In genomic region chr7:108542416-108542815, GRCm38 (mm10) we compare ENCODE assay signal across 33 mouse cellular contexts. TPM values are rescaled to one million over a fixed set of nuclear protein-coding genes. Genes with fewer than 3 reads are reported as not detected.
"Had no signal": no experiment of that assay in that cellular context is flagged by ENCODE, and none has a peak within 500 bp of the region (broad histone marks: within the 10 kb centered on the region; RNA-seq: fewer than 3 reads in every experiment).

No protein-coding gene starts in this region.

- H3K4me1 ChIP-seq: heart, embryonic 13.5 days; heart, embryonic 15.5 days; hindbrain, embryonic 13.5 days; hindbrain, embryonic 15.5 days; limb, embryonic 10.5 days; limb, embryonic 12.5 days; liver, embryonic 13.5 days; liver, embryonic 15.5 days had no signal

- H3K27me3 ChIP-seq: heart, embryonic 13.5 days; heart, embryonic 15.5 days; hindbrain, embryonic 13.5 days; hindbrain, embryonic 15.5 days; limb, embryonic 12.5 days; liver, embryonic 13.5 days; liver, embryonic 15.5 days had no signal

- H3K36me3 ChIP-seq: heart, embryonic 13.5 days; heart, embryonic 15.5 days; hindbrain, embryonic 13.5 days; hindbrain, embryonic 15.5 days; limb, embryonic 10.5 days; limb, embryonic 12.5 days; liver, embryonic 13.5 days; liver, embryonic 15.5 days had no signal

- DNase-seq: gastrocnemius, adult 2 months; gastrocnemius, postnatal 14 days; gastrocnemius, postnatal 36 days; heart, adult 11 months; heart, adult 2 months; heart, postnatal 14 days; heart, postnatal 36 days; kidney, adult 11 months; kidney, adult 8-10 months; kidney, postnatal 10 days; kidney, postnatal 36 days; liver; liver, embryonic 13.5 days had no signal

- H3K4me3 ChIP-seq: gastrocnemius, adult 2 months; heart, adult 2 months; heart, embryonic 13.5 days; heart, embryonic 15.5 days; hindbrain, embryonic 13.5 days; hindbrain, embryonic 15.5 days; left cerebral cortex, adult 2 months; limb, embryonic 10.5 days; limb, embryonic 12.5 days; liver, embryonic 13.5 days; liver, embryonic 15.5 days had no signal

- H3K27ac ChIP-seq: gastrocnemius, adult 2 months; heart, adult 2 months; heart, embryonic 13.5 days; heart, embryonic 15.5 days; hindbrain, embryonic 13.5 days; hindbrain, embryonic 15.5 days; hindbrain, postnatal 0 days; left cerebral cortex, adult 2 months; limb, embryonic 10.5 days; limb, embryonic 12.5 days; liver, embryonic 13.5 days; liver, embryonic 15.5 days had no signal

- H3K9me3 ChIP-seq: heart, embryonic 15.5 days; hindbrain, embryonic 15.5 days; limb, embryonic 10.5 days; limb, embryonic 12.5 days; liver, embryonic 15.5 days had no signal

RNA-seq across cellular contexts. Expression of gene Olfr503, which starts 1.9 kb away (rescaled TPM):
- polyA plus RNA-seq: gonadal fat pad, adult 2 months; heart, adult 2 months; heart, embryonic 11.5 days; heart, embryonic 13.5 days; heart, embryonic 15.5 days; heart, postnatal 0 days; hindbrain, embryonic 11.5 days; hindbrain, embryonic 13.5 days; hindbrain, embryonic 15.5 days; hindbrain, postnatal 0 days; intestine, embryonic 14.5 days; intestine, embryonic 16.5 days; kidney, embryonic 14.5 days; kidney, embryonic 16.5 days; large intestine, adult 2 months; limb, embryonic 10.5 days; limb, embryonic 12.5 days; limb, embryonic 14.5 days; liver, embryonic 11.5 days; liver, embryonic 13.5 days; liver, embryonic 15.5 days had no signal

RNA-seq across cellular contexts. Expression of gene Olfr502, which starts 17.6 kb away (rescaled TPM):
- polyA plus RNA-seq: gonadal fat pad, adult 2 months; heart, adult 2 months; heart, embryonic 11.5 days; heart, embryonic 13.5 days; heart, embryonic 15.5 days; heart, postnatal 0 days; hindbrain, embryonic 11.5 days; hindbrain, embryonic 13.5 days; hindbrain, embryonic 15.5 days; hindbrain, postnatal 0 days; intestine, embryonic 14.5 days; intestine, embryonic 16.5 days; kidney, embryonic 14.5 days; kidney, embryonic 16.5 days; large intestine, adult 2 months; limb, embryonic 10.5 days; limb, embryonic 12.5 days; limb, embryonic 14.5 days; liver, embryonic 11.5 days; liver, embryonic 13.5 days; liver, embryonic 15.5 days had no signal

RNA-seq across cellular contexts. Expression of gene Olfr504, which starts 23.2 kb away (rescaled TPM):
- polyA plus RNA-seq: gonadal fat pad, adult 2 months; heart, adult 2 months; heart, embryonic 11.5 days; heart, embryonic 13.5 days; heart, embryonic 15.5 days; heart, postnatal 0 days; hindbrain, embryonic 11.5 days; hindbrain, embryonic 13.5 days; hindbrain, embryonic 15.5 days; hindbrain, postnatal 0 days; intestine, embryonic 14.5 days; intestine, embryonic 16.5 days; kidney, embryonic 14.5 days; kidney, embryonic 16.5 days; large intestine, adult 2 months; limb, embryonic 10.5 days; limb, embryonic 12.5 days; limb, embryonic 14.5 days; liver, embryonic 11.5 days; liver, embryonic 13.5 days; liver, embryonic 15.5 days had no signal
